Mouse (Mus musculus) midbrain, embryonic 11.5 days (tissue): Measurements from ENCODE around the gene Gm20458. TPM values are rescaled to one million over a fixed set of nuclear protein-coding genes. Genes with fewer than 3 reads are reported as not detected.

Source experiments
- ATAC-seq: fragments of 200-750 bp; cut with Nextera tagmentation; 2 replicates; pipeline ENCODE4 v1.8.0; 2017; ENCODE audit warnings: moderate TSS enrichment, moderate library complexity; ENCODE audit not compliant: low FRiP score
- DNase-seq: peaks from one replicate; pipeline ENCODE4 v3.0.0; 2015; ENCODE audit warnings: low spot score; ENCODE audit errors: missing footprints
- H3K27ac ChIP-seq: fragments of 300-500 bp; sonication (generic); 2 replicates; pipeline ENCODE4 v1.5.1; 2014; ENCODE audit warnings: low read depth, low read length
- H3K27me3 ChIP-seq: fragments of 300-500 bp; sonication (generic); 2 replicates; pipeline ENCODE4 v1.6.1; 2014; ENCODE audit warnings: mild to moderate bottlenecking, low read length, moderate library complexity, mixed read lengths; ENCODE audit not compliant: control insufficient read depth, insufficient read depth
- H3K36me3 ChIP-seq: fragments of 300-500 bp; sonication (generic); 2 replicates; pipeline ENCODE4 v1.6.1; 2014; ENCODE audit warnings: mild to moderate bottlenecking, low read length, moderate library complexity, mixed read lengths; ENCODE audit not compliant: control insufficient read depth, insufficient read depth
- H3K4me1 ChIP-seq: fragments of 300-500 bp; sonication (generic); 2 replicates; pipeline ENCODE4 v1.6.1; 2014; ENCODE audit warnings: low read length; ENCODE audit not compliant: control insufficient read depth, insufficient read depth
- H3K4me2 ChIP-seq: fragments of 300-500 bp; sonication (generic); 2 replicates; pipeline ENCODE4 v1.6.1; 2014; ENCODE audit warnings: mild to moderate bottlenecking, moderate library complexity
- H3K4me3 ChIP-seq: fragments of 300-500 bp; sonication (generic); 2 replicates; pipeline ENCODE4 v1.5.1; 2014; ENCODE audit warnings: low read depth, low read length
- H3K9ac ChIP-seq: fragments of 300-500 bp; sonication (generic); 2 replicates; pipeline ENCODE4 v1.6.1; 2014; ENCODE audit warnings: low read length
- H3K9me3 ChIP-seq: fragments of 300-500 bp; sonication (generic); 2 replicates; pipeline ENCODE4 v1.6.1; 2016; ENCODE audit warnings: low read length; ENCODE audit not compliant: control insufficient read depth
- WGBS: fragments of 180-500 bp; shearing (Covaris S2); extraction: QIAGEN DNeasy Blood & Tissue Kit; methylation state at CpG from one replicate; pipeline ENCODE4 v1.1.7; 2014; 5-methylcytosine and 5-hydroxymethylcytosine counted together
- polyA plus RNA-seq: library from polyadenylated mRNA; unstranded; fragments of >200 nt; fragmentation: Nextera tagmentation; extraction: Ambion mirVana; gene quantifications from 2 replicates; pipeline ENCODE4 v1.2.1, GENCODE M21; 2014

The Gm20458 gene
- polyA plus RNA-seq, 1 experiment from 2014 or later = 5.0 TPM

GRCm38 (mm10) chr2:164423464-164423863, 37.3 kb upstream of the Gm20458 start:
- Histone ChIP-seq H3K4me1 (no peaks in the 10 kb centered on the region), H3K4me2 (no peak overlapping the region), H3K27ac (no peak overlapping the region), H3K4me3 (no peak overlapping the region), H3K27me3 (no peaks in the 10 kb centered on the region), H3K9me3 (no peaks in the 10 kb centered on the region), H3K36me3 (no peaks in the 10 kb centered on the region), H3K9ac (no peak overlapping the region)
- WGBS = 88% methylated on average over 11 of the region's 11 CpGs
- no peak for ATAC-seq
- DNase-seq = peak; percentile 47

GRCm38 (mm10) chr2:164424406-164424805, 36.4 kb upstream of the Gm20458 start:
- DNase-seq (peak; percentile 28), ATAC-seq (no peak)
- Histone ChIP-seq H3K9ac (no peak overlapping the region), H3K4me3 (no peak overlapping the region), H3K27ac (no peak overlapping the region), H3K4me1 (no peaks in the 10 kb centered on the region), H3K4me2 (no peak overlapping the region), H3K36me3 (no peaks in the 10 kb centered on the region), H3K27me3 (no peaks in the 10 kb centered on the region), H3K9me3 (no peaks in the 10 kb centered on the region)
- WGBS = 90% methylated on average over 8 of the region's 8 CpGs

- Histone ChIP-seq H3K9ac (no peak overlapping the region), H3K36me3 (no peaks in the 10 kb centered on the region), H3K27me3 (no peaks in the 10 kb centered on the region), H3K4me2 (no peak overlapping the region), H3K4me1 (no peaks in the 10 kb centered on the region), H3K27ac (no peak overlapping the region), H3K4me3 (no peak overlapping the region), H3K9me3 (no peaks in the 10 kb centered on the region)
- no peak for DNase-seq
- 89% methylated on average over 5 of the region's 5 CpGs for WGBS
- no peak for ATAC-seq
These were observed 35.4 kb upstream of the Gm20458 start for GRCm38 (mm10) chr2:164425401-164425800.

- Histone ChIP-seq H3K9me3 (no peaks in the 10 kb centered on the region), H3K4me3 (no peak overlapping the region), H3K27ac (no peak overlapping the region), H3K36me3 (no peaks in the 10 kb centered on the region), H3K9ac (no peak overlapping the region), H3K27me3 (no peaks in the 10 kb centered on the region), H3K4me2 (no peak overlapping the region), H3K4me1 (no peaks in the 10 kb centered on the region)
- no peak for ATAC-seq
- WGBS = 35% methylated on average over 12 of the region's 12 CpGs
- peak; percentile 81 for DNase-seq
These were observed 34.6 kb upstream of the Gm20458 start for GRCm38 (mm10) chr2:164426121-164426520.

GRCm38 (mm10) chr2:164426952-164427351, 33.8 kb upstream of the Gm20458 start:
- DNase-seq (no peak), ATAC-seq (no peak)
- H3K4me2 ChIP-seq = no peak overlapping the region
- no peak overlapping the region for H3K27ac ChIP-seq
- no peaks in the 10 kb centered on the region for H3K36me3 ChIP-seq
- H3K9ac ChIP-seq = no peak overlapping the region
- no peaks in the 10 kb centered on the region for H3K27me3 ChIP-seq
- no peak overlapping the region for H3K4me3 ChIP-seq
- 84% methylated on average over 5 of the region's 5 CpGs for WGBS
- H3K9me3 ChIP-seq = no peaks in the 10 kb centered on the region
- H3K4me1 ChIP-seq = no peaks in the 10 kb centered on the region

- H3K9me3 ChIP-seq = no peaks in the 10 kb centered on the region
- peaks cover 4% of the 10 kb centered on the region; the same call in 1 of the 2 replicates for H3K4me1 ChIP-seq
- H3K36me3 ChIP-seq = no peaks in the 10 kb centered on the region
- no peaks in the 10 kb centered on the region for H3K27me3 ChIP-seq
- 40% methylated on average over 5 of the region's 5 CpGs for WGBS
- no peak overlapping the region for H3K9ac ChIP-seq
- no peak overlapping the region for H3K4me3 ChIP-seq
- no peak overlapping the region for H3K27ac ChIP-seq
- DNase-seq (no peak), ATAC-seq (no peak)
- H3K4me2 ChIP-seq = no peak overlapping the region
These were observed 32.3 kb upstream of the Gm20458 start for GRCm38 (mm10) chr2:164428451-164428850.

GRCm38 (mm10) chr2:164429881-164430615, 30.7 kb upstream of the Gm20458 start:
- WGBS = 49% methylated on average over 15 of the region's 15 CpGs
- Histone ChIP-seq H3K36me3 (no peaks in the 10 kb centered on the region), H3K4me1 (peaks cover 4% of the 10 kb centered on the region; the same call in 1 of the 2 replicates), H3K4me3 (no peak overlapping the region), H3K9ac (no peak overlapping the region), H3K27me3 (no peaks in the 10 kb centered on the region), H3K9me3 (no peaks in the 10 kb centered on the region), H3K4me2 (no peak overlapping the region), H3K27ac (no peak overlapping the region)
- peak; percentile 80 for DNase-seq
- ATAC-seq = no peak

GRCm38 (mm10) chr2:164430697-164431096, 30.1 kb upstream of the Gm20458 start:
- no peak overlapping the region; the same call in 1 of the 2 replicates for H3K4me2 ChIP-seq
- peak; percentile 85 for DNase-seq
- H3K9me3 ChIP-seq = no peaks in the 10 kb centered on the region
- no peak overlapping the region for H3K27ac ChIP-seq
- WGBS = 29% methylated on average over 7 of the region's 7 CpGs
- no peak overlapping the region for H3K9ac ChIP-seq
- H3K27me3 ChIP-seq = no peaks in the 10 kb centered on the region
- ATAC-seq = no peak
- H3K36me3 ChIP-seq = no peaks in the 10 kb centered on the region
- H3K4me1 ChIP-seq = peaks cover 4% of the 10 kb centered on the region; the same call in 1 of the 2 replicates
- no peak overlapping the region for H3K4me3 ChIP-seq

GRCm38 (mm10) chr2:164431676-164432465, 28.9 kb upstream of the Gm20458 start:
- peak; percentile 82 for DNase-seq
- Histone ChIP-seq H3K36me3 (no peaks in the 10 kb centered on the region), H3K27me3 (no peaks in the 10 kb centered on the region), H3K27ac (no peak overlapping the region), H3K4me1 (peaks cover 4% of the 10 kb centered on the region; the same call in 1 of the 2 replicates), H3K4me2 (no peak overlapping the region), H3K4me3 (no peak overlapping the region), H3K9ac (no peak overlapping the region), H3K9me3 (no peaks in the 10 kb centered on the region)
- no peak for ATAC-seq
- WGBS = 63% methylated on average over 9 of the region's 9 CpGs
